Mouse (Mus musculus) hindbrain, embryonic 14.5 days (tissue): ENCODE measurements around the gene Plekho1. TPM values are rescaled to one million over a fixed set of nuclear protein-coding genes. Genes with fewer than 3 reads are reported as not detected.

Experiments
- ATAC-seq: fragments of 200-750 bp; cut with Nextera tagmentation; 2 replicates; pipeline ENCODE4 v1.8.0; 2017; ENCODE audit warnings: moderate number of reproducible peaks, mild to moderate bottlenecking, moderate TSS enrichment, moderate library complexity; ENCODE audit not compliant: low FRiP score
- DNase-seq: peaks from one replicate; pipeline ENCODE4 v3.0.0-alpha.2; 2015; ENCODE audit warnings: low spot score
- H3K27ac ChIP-seq: fragments of 300-500 bp; sonication (generic); 2 replicates; pipeline ENCODE4 v1.5.1; 2014; ENCODE audit warnings: mild to moderate bottlenecking, moderate library complexity
- H3K27me3 ChIP-seq: fragments of 300-500 bp; sonication (generic); 2 replicates; pipeline ENCODE4 v1.6.1; 2014; ENCODE audit warnings: mild to moderate bottlenecking, low read length, mixed read lengths; ENCODE audit not compliant: control insufficient read depth, insufficient read depth
- H3K36me3 ChIP-seq: fragments of 300-500 bp; sonication (generic); replicated peaks from 2 replicates; pipeline ENCODE4 v1.6.1; 2014; ENCODE audit not compliant: control insufficient read depth, insufficient read depth
- H3K4me1 ChIP-seq: fragments of 300-500 bp; sonication (generic); replicated peaks from 2 replicates; pipeline ENCODE4 v1.6.1; 2014; ENCODE audit warnings: antibody characterized with exemption, low read length, mixed read lengths; ENCODE audit not compliant: control insufficient read depth, insufficient read depth
- H3K4me2 ChIP-seq: fragments of 300-500 bp; sonication (generic); replicated peaks from 2 replicates; pipeline ENCODE4 v1.6.1; 2014; ENCODE audit warnings: mild to moderate bottlenecking, moderate library complexity
- H3K4me3 ChIP-seq: fragments of 300-500 bp; sonication (generic); replicated peaks from 2 replicates; pipeline ENCODE4 v1.5.1; 2014; ENCODE audit warnings: mild to moderate bottlenecking, low read length
- H3K9ac ChIP-seq: fragments of 300-500 bp; sonication (generic); 2 replicates; pipeline ENCODE4 v1.6.1; 2014
- H3K9me3 ChIP-seq: fragments of 300-500 bp; sonication (generic); 2 replicates; pipeline ENCODE4 v1.6.1; 2016; ENCODE audit warnings: low read length; ENCODE audit not compliant: control insufficient read depth
- WGBS: fragments of 180-500 bp; shearing (Covaris S2); extraction: QIAGEN DNeasy Blood & Tissue Kit; methylation state at CpG from one replicate; pipeline ENCODE4 v1.1.7; 2014; 5-methylcytosine and 5-hydroxymethylcytosine counted together
- polyA plus RNA-seq: library from polyadenylated mRNA; unstranded; fragments of >200 nt; fragmentation: Nextera tagmentation; extraction: Ambion mirVana; gene quantifications from 2 replicates; pipeline ENCODE4 v1.2.1, GENCODE M21; 2014

Plekho1 gene
- polyA plus RNA-seq, 1 experiment from 2014 or later: 49.0 TPM

- no peak for ATAC-seq
- no peaks in the 10 kb centered on the region for H3K9me3 ChIP-seq
- H3K27ac ChIP-seq: no peak overlapping the region
- H3K36me3 ChIP-seq: peaks cover 19% of the 10 kb centered on the region
- H3K9ac ChIP-seq: no peak overlapping the region
- H3K27me3 ChIP-seq: no peaks in the 10 kb centered on the region
- WGBS: 86% methylated on average over 5 of the region's 5 CpGs
- H3K4me3 ChIP-seq: no peak overlapping the region
- no peaks in the 10 kb centered on the region for H3K4me1 ChIP-seq
- DNase-seq: no peak
- no peak overlapping the region for H3K4me2 ChIP-seq
Measured at GRCm38 (mm10) chr3:96017461-96017860, 21.7 kb upstream of the Plekho1 start.

- H3K4me3 ChIP-seq: no peak overlapping the region
- ATAC-seq (no peak), DNase-seq (no peak)
- H3K27ac ChIP-seq: no peak overlapping the region
- H3K4me2 ChIP-seq: no peak overlapping the region
- H3K9me3 ChIP-seq: no peaks in the 10 kb centered on the region
- 93% methylated on average over 2 of the region's 2 CpGs for WGBS
- H3K4me1 ChIP-seq: no peaks in the 10 kb centered on the region
- H3K36me3 ChIP-seq: peaks cover 19% of the 10 kb centered on the region
- no peak overlapping the region for H3K9ac ChIP-seq
- no peaks in the 10 kb centered on the region for H3K27me3 ChIP-seq
Measured at GRCm38 (mm10) chr3:96016257-96016889, 20.6 kb upstream of the Plekho1 start.

- peaks cover 19% of the 10 kb centered on the region for H3K36me3 ChIP-seq
- H3K27me3 ChIP-seq: no peaks in the 10 kb centered on the region
- no peak overlapping the region for H3K9ac ChIP-seq
- no peak for ATAC-seq
- WGBS: 96% methylated on average over 2 of the region's 2 CpGs
- H3K27ac ChIP-seq: no peak overlapping the region
- DNase-seq: no peak
- no peak overlapping the region for H3K4me3 ChIP-seq
- H3K4me2 ChIP-seq: no peak overlapping the region
- no peaks in the 10 kb centered on the region for H3K4me1 ChIP-seq
- H3K9me3 ChIP-seq: no peaks in the 10 kb centered on the region
Measured at GRCm38 (mm10) chr3:96015681-96016080, 19.9 kb upstream of the Plekho1 start.

GRCm38 (mm10) chr3:96012805-96013204 is 17.0 kb upstream of the Plekho1 start:
- 54% methylated on average over 5 of the region's 5 CpGs for WGBS
- H3K36me3 ChIP-seq: peaks cover 6% of the 10 kb centered on the region; the same call in 1 of the 2 replicates
- H3K27me3 ChIP-seq: no peaks in the 10 kb centered on the region
- no peak for DNase-seq
- no peak overlapping the region for H3K4me2 ChIP-seq
- H3K9ac ChIP-seq: no peak overlapping the region
- no peak for ATAC-seq
- H3K4me3 ChIP-seq: no peak overlapping the region
- H3K4me1 ChIP-seq: no peaks in the 10 kb centered on the region
- no peaks in the 10 kb centered on the region for H3K9me3 ChIP-seq
- H3K27ac ChIP-seq: no peak overlapping the region

GRCm38 (mm10) chr3:96008463-96008862 is 12.7 kb upstream of the Plekho1 start:
- no peaks in the 10 kb centered on the region for H3K27me3 ChIP-seq
- peaks cover 6% of the 10 kb centered on the region; the same call in 1 of the 2 replicates for H3K36me3 ChIP-seq
- WGBS: 79% methylated on average over 6 of the region's 6 CpGs
- no peak for DNase-seq
- no peak overlapping the region for H3K27ac ChIP-seq
- no peaks in the 10 kb centered on the region for H3K9me3 ChIP-seq
- no peak overlapping the region for H3K9ac ChIP-seq
- H3K4me2 ChIP-seq: no peak overlapping the region
- no peak for ATAC-seq
- H3K4me3 ChIP-seq: no peak overlapping the region
- no peaks in the 10 kb centered on the region for H3K4me1 ChIP-seq

GRCm38 (mm10) chr3:96001560-96001959 is 5.8 kb upstream of the Plekho1 start:
- peaks cover 16% of the 10 kb centered on the region for H3K4me1 ChIP-seq
- H3K27ac ChIP-seq: no peak overlapping the region
- no peaks in the 10 kb centered on the region for H3K9me3 ChIP-seq
- ATAC-seq (no peak), DNase-seq (no peak)
- WGBS: 98% methylated on average over 1 of the region's 1 CpGs
- H3K27me3 ChIP-seq: no peaks in the 10 kb centered on the region
- no peak overlapping the region for H3K4me3 ChIP-seq
- no peak overlapping the region for H3K9ac ChIP-seq
- 0 out of 2 replicates have a peak, but pooled peaks cover 6% of the 10 kb centered on the region for H3K36me3 ChIP-seq
- H3K4me2 ChIP-seq: no peak overlapping the region

GRCm38 (mm10) chr3:96000921-96001501 is 5.2 kb upstream of the Plekho1 start:
- Histone ChIP-seq H3K4me1 (peaks cover 19% of the 10 kb centered on the region), H3K9me3 (no peaks in the 10 kb centered on the region), H3K36me3 (0 out of 2 replicates have a peak, but pooled peaks cover 6% of the 10 kb centered on the region), H3K27me3 (no peaks in the 10 kb centered on the region), H3K27ac (no peak overlapping the region), H3K4me2 (no peak overlapping the region), H3K4me3 (no peak overlapping the region), H3K9ac (no peak overlapping the region)
- DNase-seq (no peak), ATAC-seq (no peak)
- WGBS: 68% methylated on average over 9 of the region's 9 CpGs

GRCm38 (mm10) chr3:96000080-96000632 is 4.4 kb upstream of the Plekho1 start:
- WGBS: 81% methylated on average over 14 of the region's 14 CpGs
- no peak overlapping the region for H3K9ac ChIP-seq
- no peak for ATAC-seq

GRCm38 (mm10) chr3:95999308-96000079 is 3.7 kb upstream of the Plekho1 start:
- Histone ChIP-seq H3K36me3 (0 out of 2 replicates have a peak, but pooled peaks cover 6% of the 10 kb centered on the region), H3K9me3 (no peaks in the 10 kb centered on the region), H3K9ac (no peak overlapping the region), H3K4me2 (no peak overlapping the region), H3K4me1 (peaks cover 23% of the 10 kb centered on the region), H3K27me3 (no peaks in the 10 kb centered on the region), H3K27ac (no peak overlapping the region), H3K4me3 (no peak overlapping the region)
- ATAC-seq (no peak), DNase-seq (no peak)
- 90% methylated on average over 12 of the region's 12 CpGs for WGBS

More at GRCm38 (mm10) chr3:96000080-96000632, 4.4 kb upstream of the Plekho1 start:
- H3K4me1 ChIP-seq: peaks cover 19% of the 10 kb centered on the region
- H3K4me2 ChIP-seq: no peak overlapping the region
- DNase-seq: no peak
- no peaks in the 10 kb centered on the region for H3K27me3 ChIP-seq
- H3K36me3 ChIP-seq: 0 out of 2 replicates have a peak, but pooled peaks cover 6% of the 10 kb centered on the region
- H3K27ac ChIP-seq: no peak overlapping the region
- no peaks in the 10 kb centered on the region for H3K9me3 ChIP-seq
- no peak overlapping the region for H3K4me3 ChIP-seq
